Mouse (Mus musculus) MEL (cell line): ENCODE results near the gene Gm37240.

ENCODE experiments used
- CHD1 ChIP-seq: IDR thresholded peaks from 2 replicates; pipeline ENCODE4 v1.6.1; 2012; ENCODE audit warnings: low read depth, mild to moderate bottlenecking, inconsistent platforms, low read length, improper control_type of control experiment
- POLR2A ChIP-seq, 2 experiments: IDR thresholded peaks; 2 replicates each; pipeline ENCODE4 v1.6.1; 2011 to 2012; ENCODE audit warnings: low read length in 2 of 2, mild to moderate bottlenecking in 2 of 2, control low read depth in 1 of 2, improper control_type of control experiment in 1 of 2, low read depth in 1 of 2, moderate library complexity in 1 of 2; ENCODE audit not compliant: control insufficient read depth in 1 of 2, insufficient read depth in 1 of 2, poor library complexity in 1 of 2
- UBTF ChIP-seq: IDR thresholded peaks from 2 replicates; pipeline ENCODE4 v1.6.1; 2012; ENCODE audit warnings: low read depth, mild to moderate bottlenecking, inconsistent platforms, low read length, improper control_type of control experiment, moderate library complexity, borderline replicate concordance; ENCODE audit not compliant: insufficient read depth

GRCm38 (mm10) chr3:85530601-85531161 is 356.6 kb downstream of the Gm37240 start:
- TF ChIP-seq UBTF (no peak), CHD1 (no peak), POLR2A (IDR thresholded peaks at IDR 0.05; ENCODE audit: control insufficient read depth in 1 of 2, insufficient read depth in 1 of 2, low read depth in 1 of 2, low read length in 2 of 2, poor library complexity in 1 of 2) (no peak)
